8 mouse cellular contexts compared by ENCODE assay signal in genomic region chr17:56141702-56142605, GRCm38 (mm10). TPM values are rescaled to one million over a fixed set of nuclear protein-coding genes. Genes with fewer than 3 reads are reported as not detected.
DNase-seq lines count a peak whose midpoint lies in the region; ATAC-seq lines count a peak whose summit lies in the region.

No protein-coding gene starts in this region.

- ATAC-seq in kidney, embryonic 14.5 days (ENCODE audit: low FRiP score, low TSS enrichment) = peak; percentile 30
- ATAC-seq in forebrain, embryonic 11.5 days (replicated peaks; ENCODE audit: low FRiP score) = peak; percentile 58
- ATAC-seq in midbrain, embryonic 15.5 days (replicated peaks) = peak; percentile 55

- no peak for DNase-seq in kidney, adult 9 months
- DNase-seq in brain, adult 2 months (ENCODE audit: low read depth, low spot score) = peak; percentile 83
- peak; percentile 75 for DNase-seq in forebrain, embryonic 11.5 days (ENCODE audit: low spot score)
- DNase-seq in layer of hippocampus, postnatal 10 days (ENCODE audit: low spot score in 2 of 2) = peak; percentile 72 to 76
- DNase-seq in thymus, postnatal 25 days = peak; percentile 48
- DNase-seq in ovary, adult 18-20 months (ENCODE audit: low spot score) = no peak

- peaks cover 20% of the 10 kb centered on the region for H3K4me1 ChIP-seq in kidney, embryonic 14.5 days (ENCODE audit: control insufficient read depth, insufficient read depth, low read length)
- peaks cover 12% of the 10 kb centered on the region for H3K4me1 ChIP-seq in forebrain, embryonic 11.5 days (replicated peaks; ENCODE audit: control insufficient read depth, insufficient read depth, low read length)
- H3K4me1 ChIP-seq in midbrain, embryonic 15.5 days = peaks cover 50% of the 10 kb centered on the region

- H3K9me3 ChIP-seq in kidney, embryonic 14.5 days (ENCODE audit: control insufficient read depth, low read length) = no peaks in the 10 kb centered on the region
- no peaks in the 10 kb centered on the region for H3K9me3 ChIP-seq in forebrain, embryonic 11.5 days (ENCODE audit: control insufficient read depth, low read length)
- H3K9me3 ChIP-seq in midbrain, embryonic 15.5 days = no peaks in the 10 kb centered on the region

- H3K36me3 ChIP-seq in kidney, embryonic 14.5 days (ENCODE audit: control insufficient read depth, insufficient read depth, low read length) = no peaks in the 10 kb centered on the region
- no peaks in the 10 kb centered on the region for H3K36me3 ChIP-seq in forebrain, embryonic 11.5 days (ENCODE audit: control insufficient read depth, insufficient read depth, low read length)
- H3K36me3 ChIP-seq in midbrain, embryonic 15.5 days (replicated peaks) = no peaks in the 10 kb centered on the region

- peak overlapping the region; percentile 67 for H3K4me2 ChIP-seq in kidney, embryonic 14.5 days (replicated peaks; ENCODE audit: low read depth, low read length)
- peak overlapping the region; percentile 62 for H3K4me2 ChIP-seq in forebrain, embryonic 11.5 days (ENCODE audit: low read depth, low read length, severe bottlenecking)
- H3K4me2 ChIP-seq in midbrain, embryonic 15.5 days = peak overlapping the region; percentile 72

- H3K27me3 ChIP-seq in kidney, embryonic 14.5 days (ENCODE audit: control insufficient read depth, insufficient read depth, low read length) = peaks cover 63% of the 10 kb centered on the region
- peaks cover 37% of the 10 kb centered on the region for H3K27me3 ChIP-seq in forebrain, embryonic 11.5 days (ENCODE audit: control insufficient read depth, insufficient read depth, low read length)
- H3K27me3 ChIP-seq in midbrain, embryonic 15.5 days (replicated peaks) = 0 out of 2 replicates have a peak, but pooled peaks cover 5% of the 10 kb centered on the region

- no peak overlapping the region for H3K9ac ChIP-seq in kidney, embryonic 14.5 days (ENCODE audit: low read depth, low read length)
- H3K9ac ChIP-seq in forebrain, embryonic 11.5 days (ENCODE audit: low read length) = peak overlapping the region; percentile 45
- H3K9ac ChIP-seq in midbrain, embryonic 15.5 days = peak overlapping the region; percentile 51

- under 1% methylated on average over 34 of the region's 47 CpGs for WGBS in kidney, embryonic 14.5 days
- under 1% methylated on average over 36 of the region's 47 CpGs for WGBS in forebrain, embryonic 11.5 days
- WGBS in midbrain, embryonic 15.5 days = under 1% methylated on average over 39 of the region's 47 CpGs

- H3K4me3 ChIP-seq in kidney, embryonic 14.5 days (ENCODE audit: low read length) = peak overlapping the region; percentile 33
- peak overlapping the region; percentile 30 for H3K4me3 ChIP-seq in forebrain, embryonic 11.5 days (ENCODE audit: low read depth, low read length)
- H3K4me3 ChIP-seq in midbrain, embryonic 15.5 days = peak overlapping the region; percentile 45

- no peak overlapping the region for H3K27ac ChIP-seq in kidney, embryonic 14.5 days (ENCODE audit: low read depth, low read length)
- H3K27ac ChIP-seq in forebrain, embryonic 11.5 days (ENCODE audit: low read depth, low read length) = no peak overlapping the region
- H3K27ac ChIP-seq in midbrain, embryonic 15.5 days = no peak overlapping the region

RNA-seq across cellular contexts. Expression of gene Sema6b, which starts 1.8 kb away (rescaled TPM):
- 1.4 TPM in 2 replicates for polyA plus RNA-seq in kidney, embryonic 14.5 days (2014; fragmentation: Nextera tagmentation; extraction: Ambion mirVana)
- polyA plus RNA-seq in forebrain, embryonic 11.5 days (2014; fragmentation: Nextera tagmentation; extraction: Ambion mirVana) = 1.4 and 2.5 TPM in 2 replicates
- 100 to 1,000 TPM; 117 to 125 TPM for total RNA-seq in layer of hippocampus, postnatal 10 days (2021)
- 19.0 and 21.4 TPM in 2 replicates for polyA plus RNA-seq in midbrain, embryonic 15.5 days (2015; fragmentation: Nextera tagmentation; extraction: Ambion mirVana)

RNA-seq across cellular contexts. Expression of gene Lrg1, which starts 20.2 kb away (rescaled TPM):
- not detected in 2 replicates for polyA plus RNA-seq in kidney, embryonic 14.5 days (2014; fragmentation: Nextera tagmentation; extraction: Ambion mirVana)
- polyA plus RNA-seq in forebrain, embryonic 11.5 days (2014; fragmentation: Nextera tagmentation; extraction: Ambion mirVana) = 0.17 and 0.51 TPM in 2 replicates
- not detected for total RNA-seq in layer of hippocampus, postnatal 10 days (2021)
- polyA plus RNA-seq in midbrain, embryonic 15.5 days (2015; fragmentation: Nextera tagmentation; extraction: Ambion mirVana) = 0.12 and 0.28 TPM in 2 replicates

RNA-seq across cellular contexts. Expression of gene Tnfaip8l1, which starts 20.3 kb away (rescaled TPM):
- 11.4 and 11.8 TPM in 2 replicates for polyA plus RNA-seq in kidney, embryonic 14.5 days (2014; fragmentation: Nextera tagmentation; extraction: Ambion mirVana)
- 7.7 and 8.4 TPM in 2 replicates for polyA plus RNA-seq in forebrain, embryonic 11.5 days (2014; fragmentation: Nextera tagmentation; extraction: Ambion mirVana)
- total RNA-seq in layer of hippocampus, postnatal 10 days (2021) = 1 to 10 TPM; 7.0 to 7.2 TPM
- polyA plus RNA-seq in midbrain, embryonic 15.5 days (2015; fragmentation: Nextera tagmentation; extraction: Ambion mirVana) = 11.1 and 12.7 TPM in 2 replicates

RNA-seq across cellular contexts. Expression of gene Plin5, which starts 24.6 kb away (rescaled TPM):
- polyA plus RNA-seq in kidney, embryonic 14.5 days (2014; fragmentation: Nextera tagmentation; extraction: Ambion mirVana) = 1.1 and 1.3 TPM in 2 replicates
- polyA plus RNA-seq in forebrain, embryonic 11.5 days (2014; fragmentation: Nextera tagmentation; extraction: Ambion mirVana) = 0.21 TPM in 1 of 2 replicates, not detected in the other
- total RNA-seq in layer of hippocampus, postnatal 10 days (2021) = 1 to 10 TPM; 1.0 to 1.7 TPM
- 1.9 and 2.1 TPM in 2 replicates for polyA plus RNA-seq in midbrain, embryonic 15.5 days (2015; fragmentation: Nextera tagmentation; extraction: Ambion mirVana)

RNA-seq across cellular contexts. Expression of gene Plin4, which starts 32.4 kb away (rescaled TPM):
- polyA plus RNA-seq in kidney, embryonic 14.5 days (2014; fragmentation: Nextera tagmentation; extraction: Ambion mirVana) = 0.08 and 0.17 TPM in 2 replicates
- 0.07 TPM in 2 replicates for polyA plus RNA-seq in forebrain, embryonic 11.5 days (2014; fragmentation: Nextera tagmentation; extraction: Ambion mirVana)
- total RNA-seq in layer of hippocampus, postnatal 10 days (2021) = under 1 TPM; 0.43 to 0.51 TPM
- 0.13 and 0.15 TPM in 2 replicates for polyA plus RNA-seq in midbrain, embryonic 15.5 days (2015; fragmentation: Nextera tagmentation; extraction: Ambion mirVana)

Comparison
In these comparisons a context has a peak if more than half of its experiments do, and no peak if none do; other contexts are left out.
1. DNase-seq: peak in brain, adult 2 months (single experiment), forebrain, embryonic 11.5 days (single experiment), layer of hippocampus, postnatal 10 days (2 of 2) and thymus, postnatal 25 days (single experiment); none in kidney, adult 9 months (single experiment) and ovary, adult 18-20 months (single experiment).
2. Peak in every context shown above with its lines, with median percentiles within 50 percentile points of each other: ATAC-seq, H3K4me2 ChIP-seq and H3K4me3 ChIP-seq.